Mouse (Mus musculus) CD4-positive helper T cell, adult 2 months (primary cell): ENCODE results near the gene Mybbp1a.

ENCODE experiments used
- DNase-seq: peaks from one replicate; pipeline ENCODE4 v3.0.0-alpha.2; 2012; ENCODE audit warnings: low read depth, missing footprints, low spot score

The Mybbp1a gene

DNA sequence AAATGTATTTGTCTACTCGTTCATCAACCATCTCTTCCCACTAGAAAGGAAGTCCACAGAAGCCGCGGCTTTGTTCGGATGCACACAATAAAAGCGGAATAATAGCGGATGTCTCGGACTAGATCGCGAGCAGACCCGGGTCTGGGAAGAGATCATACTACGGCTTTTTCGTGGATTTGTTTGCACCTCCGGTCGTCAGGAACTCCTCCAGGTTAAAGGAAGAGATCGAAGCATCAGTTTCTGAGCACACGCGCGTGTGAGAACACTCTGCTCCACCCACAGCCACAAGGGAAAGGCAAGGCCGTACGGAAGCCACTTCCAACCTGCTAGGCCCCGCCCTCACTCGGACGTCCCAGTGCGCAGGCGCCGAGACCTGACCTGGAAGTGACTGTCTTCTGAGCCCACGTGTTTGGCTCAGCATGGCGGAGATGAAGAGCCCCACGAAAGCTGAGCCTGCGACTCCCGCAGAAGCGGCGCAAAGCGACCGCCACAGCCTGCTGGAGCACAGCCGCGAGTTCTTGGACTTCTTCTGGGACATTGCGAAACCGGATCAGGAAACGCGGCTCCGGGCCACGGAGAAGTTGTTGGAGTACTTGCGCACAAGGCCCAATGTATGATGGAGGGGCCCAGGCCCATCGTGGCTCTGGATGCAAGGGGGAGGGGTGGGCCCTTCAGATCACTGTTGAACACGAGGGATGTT, at the start of gene Mybbp1a:
Gene Mybbp1a (plus strand): TSS at position 391 of the 700 bp plus-strand sequence.
- DNase-seq: peak; percentile 96

GRCm38 (mm10) chr11:72393243-72393642, 47.9 kb upstream of the Mybbp1a start:
- no peak for DNase-seq

GRCm38 (mm10) chr11:72393669-72394068, 47.5 kb upstream of the Mybbp1a start:
- no peak for DNase-seq

DNA sequence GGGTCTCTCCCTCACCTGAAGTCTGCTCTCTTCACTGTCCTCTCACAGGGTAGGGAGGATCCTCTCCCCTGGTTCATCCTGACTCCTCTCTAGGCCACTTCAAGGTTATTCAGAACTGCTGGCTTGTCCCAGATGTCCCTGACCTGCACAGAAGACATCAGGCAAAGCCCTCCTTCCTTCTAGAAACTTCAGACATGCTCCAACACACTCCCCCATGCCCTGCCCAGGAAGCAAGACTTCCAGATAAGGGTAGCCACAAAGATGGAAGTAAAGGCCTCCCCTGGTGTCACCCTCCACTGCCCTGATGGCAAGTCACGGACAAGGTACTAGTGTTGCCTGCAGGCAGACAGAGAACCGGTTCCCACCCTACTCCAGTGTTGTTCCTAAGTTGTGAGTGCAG, 46.5 kb upstream of the Mybbp1a start:
- DNase-seq: no peak

DNA sequence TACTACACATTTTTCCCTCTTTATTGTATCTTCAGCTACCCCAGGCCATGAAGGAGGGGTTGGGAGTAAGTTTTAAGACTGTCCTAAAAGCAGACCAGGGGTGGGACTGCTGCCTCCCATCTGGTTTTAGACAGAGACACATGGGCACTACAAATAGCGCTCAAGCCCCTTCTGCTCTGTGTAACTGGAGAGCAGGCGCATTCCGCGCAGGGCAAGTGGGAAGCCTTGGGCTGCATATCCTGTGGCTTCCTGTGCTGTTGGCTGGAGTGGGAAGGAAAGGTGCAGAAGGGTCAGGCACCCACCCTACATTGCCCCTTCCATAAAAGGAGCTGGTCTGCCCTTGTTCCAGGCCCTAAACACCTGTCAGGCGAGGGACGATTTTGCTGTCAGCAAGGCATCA, 45.5 kb upstream of the Mybbp1a start:
- no peak for DNase-seq

GRCm38 (mm10) chr11:72396621-72397020, 44.5 kb upstream of the Mybbp1a start:
- no peak for DNase-seq

DNA sequence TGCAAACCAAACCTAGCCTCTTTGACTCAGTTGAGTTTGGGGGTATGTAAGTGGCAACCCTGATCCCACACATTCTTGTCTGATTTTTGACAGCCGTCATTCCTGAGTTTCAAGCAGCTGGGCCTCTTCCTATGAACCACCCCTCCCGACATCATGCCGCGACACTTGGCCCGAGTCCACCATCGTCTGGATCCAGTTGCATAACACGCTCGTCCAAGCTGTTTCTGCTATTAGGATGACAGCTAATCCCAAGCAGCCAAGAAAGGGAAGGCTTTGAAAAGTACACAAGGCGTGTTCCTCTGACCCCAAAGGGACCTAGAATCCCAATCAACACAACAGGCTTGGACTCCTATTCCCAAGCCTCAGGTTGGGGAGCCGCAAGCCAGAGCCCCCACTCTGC, 44.1 kb upstream of the Mybbp1a start:
- DNase-seq: no peak

GRCm38 (mm10) chr11:72397811-72398525, 43.2 kb upstream of the Mybbp1a start:
- no peak for DNase-seq

DNA sequence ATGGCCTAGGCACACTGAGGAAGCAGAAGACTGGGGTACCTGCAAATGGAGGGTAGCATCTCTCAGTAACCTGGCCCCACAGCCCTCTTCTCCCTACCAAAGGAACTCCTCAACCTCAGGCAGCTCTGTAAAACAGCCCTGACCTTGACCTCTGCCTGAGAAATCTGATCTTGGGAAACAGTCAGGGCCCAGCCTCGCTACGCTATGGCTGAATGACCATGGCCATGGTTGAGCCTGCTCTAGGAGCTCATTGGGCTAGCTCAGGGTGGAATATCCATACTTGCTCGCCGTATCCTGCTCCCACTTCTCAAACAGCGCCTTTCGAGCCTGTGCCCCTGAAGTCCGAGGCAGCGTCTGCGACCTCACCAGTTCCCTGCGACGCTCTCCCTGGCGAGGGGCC, 40.1 kb upstream of the Mybbp1a start:
- DNase-seq: no peak

DNA sequence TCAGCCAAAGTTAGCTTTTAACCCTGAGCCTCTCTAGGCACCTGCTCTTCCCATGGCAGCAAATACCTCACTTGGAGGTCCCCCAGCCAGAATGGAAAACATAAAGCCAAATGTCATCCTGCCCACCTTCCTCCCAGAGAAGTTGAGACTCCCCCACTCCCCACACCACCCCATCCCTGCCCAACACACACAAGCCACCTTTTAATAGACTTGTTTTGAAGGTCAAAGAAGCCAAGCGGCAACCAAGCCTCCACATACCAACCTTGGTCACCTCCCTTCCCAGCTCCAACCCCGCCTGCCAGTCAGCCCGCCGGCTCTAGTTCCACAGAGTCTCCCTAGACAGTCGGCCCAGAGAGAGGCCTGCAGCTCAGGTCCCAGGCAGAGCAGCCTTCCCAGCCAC, 39.1 kb upstream of the Mybbp1a start:
- DNase-seq: no peak

DNA sequence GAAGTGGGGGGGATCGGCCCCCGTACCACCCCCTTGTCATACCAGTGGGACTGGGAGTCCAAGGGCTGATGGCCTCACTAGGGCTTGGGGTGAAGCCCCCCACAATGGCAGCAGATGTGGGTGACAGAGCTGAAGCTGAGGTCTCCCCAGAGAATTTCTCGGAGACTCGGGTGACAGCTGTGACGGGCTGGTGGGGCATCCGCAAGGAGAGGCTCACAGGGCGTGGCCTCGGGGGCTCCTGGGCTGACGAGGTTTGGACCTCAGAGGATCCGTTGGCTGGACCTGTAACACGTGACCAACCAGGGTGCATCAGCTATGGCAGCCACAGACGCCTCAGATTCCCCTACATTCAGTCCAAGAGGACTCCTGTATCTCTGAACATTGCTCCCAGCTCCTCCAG, 38.2 kb upstream of the Mybbp1a start:
- DNase-seq: no peak

GRCm38 (mm10) chr11:72405532-72405931, 35.6 kb upstream of the Mybbp1a start:
- no peak for DNase-seq

- no peak for DNase-seq
Measured at GRCm38 (mm10) chr11:72406079-72406675, 35.0 kb upstream of the Mybbp1a start.

DNA sequence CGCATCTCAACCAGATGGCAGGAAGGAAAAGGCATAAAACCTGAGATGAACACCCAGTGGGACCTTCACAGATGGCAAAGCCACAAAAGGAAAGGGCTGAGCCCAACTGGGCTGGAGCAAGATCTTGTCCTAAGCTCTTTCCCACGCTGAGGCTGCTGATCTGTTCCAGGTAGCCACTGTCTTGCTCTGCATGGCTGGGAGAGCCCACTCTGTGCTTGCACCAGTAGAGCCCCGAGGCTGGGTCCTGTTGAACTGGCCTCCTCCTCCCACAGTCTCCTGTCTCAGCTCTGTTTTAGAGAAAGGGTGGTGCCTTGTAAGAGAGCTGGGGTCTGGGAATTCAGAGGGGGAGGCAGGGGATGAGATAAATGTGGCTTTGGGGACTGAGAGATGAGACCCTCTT, 34.1 kb upstream of the Mybbp1a start:
- DNase-seq: no peak

DNA sequence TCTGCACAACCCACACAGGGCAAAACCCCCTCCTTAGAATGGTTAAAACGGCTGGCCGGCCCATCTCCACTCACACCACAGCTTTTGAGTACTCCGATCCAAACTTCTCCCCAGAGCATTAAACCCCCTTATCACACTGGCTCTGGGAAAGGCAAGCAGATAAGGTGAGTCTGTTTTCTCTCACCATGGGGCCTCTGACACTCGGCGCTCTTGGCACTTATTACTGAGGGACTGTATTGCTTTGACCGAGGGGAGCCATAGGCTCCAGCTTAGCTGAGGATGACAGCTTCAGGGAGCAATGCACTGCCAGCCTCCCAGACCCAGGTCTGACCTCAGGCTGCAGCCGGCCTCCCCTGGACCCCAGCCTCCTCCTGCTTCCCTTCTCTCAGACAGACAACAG, 33.6 kb upstream of the Mybbp1a start:
- no peak for DNase-seq

GRCm38 (mm10) chr11:72408451-72409170, 32.5 kb upstream of the Mybbp1a start:
- no peak for DNase-seq

DNA sequence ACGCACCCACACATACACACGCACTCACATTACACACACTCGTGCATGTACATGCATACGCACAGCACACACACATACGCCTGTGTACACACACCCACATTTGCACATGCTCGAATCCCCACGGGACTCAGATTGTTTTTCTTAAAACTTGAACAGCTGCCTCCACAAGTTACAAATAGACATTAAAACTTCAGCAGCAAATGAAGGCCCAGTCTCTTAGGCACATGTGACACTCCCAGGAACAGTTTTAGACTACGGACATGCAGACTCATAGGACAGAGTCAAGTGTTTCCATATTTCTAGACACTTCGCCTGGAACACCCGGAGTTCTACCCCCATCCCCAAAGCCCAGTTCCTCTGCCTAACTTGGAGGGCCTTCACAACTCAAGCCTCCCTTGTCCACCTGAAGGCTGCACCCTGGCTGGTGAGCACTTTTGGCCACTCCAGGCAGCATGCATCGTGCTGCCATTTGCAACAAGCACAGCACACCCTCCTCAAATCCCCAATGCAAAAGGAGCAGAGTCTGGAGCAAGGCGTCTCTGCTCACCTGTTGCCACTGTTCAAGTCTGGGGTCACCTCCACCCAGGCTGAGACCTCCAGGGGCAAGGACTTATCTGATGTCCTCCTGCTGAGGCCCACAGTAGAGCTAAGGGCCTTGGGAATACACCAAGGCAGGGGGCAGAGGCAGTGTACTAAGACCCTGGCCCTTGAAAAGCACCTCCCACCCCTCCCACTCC, 31.3 kb upstream of the Mybbp1a start:
- DNase-seq: no peak

DNA sequence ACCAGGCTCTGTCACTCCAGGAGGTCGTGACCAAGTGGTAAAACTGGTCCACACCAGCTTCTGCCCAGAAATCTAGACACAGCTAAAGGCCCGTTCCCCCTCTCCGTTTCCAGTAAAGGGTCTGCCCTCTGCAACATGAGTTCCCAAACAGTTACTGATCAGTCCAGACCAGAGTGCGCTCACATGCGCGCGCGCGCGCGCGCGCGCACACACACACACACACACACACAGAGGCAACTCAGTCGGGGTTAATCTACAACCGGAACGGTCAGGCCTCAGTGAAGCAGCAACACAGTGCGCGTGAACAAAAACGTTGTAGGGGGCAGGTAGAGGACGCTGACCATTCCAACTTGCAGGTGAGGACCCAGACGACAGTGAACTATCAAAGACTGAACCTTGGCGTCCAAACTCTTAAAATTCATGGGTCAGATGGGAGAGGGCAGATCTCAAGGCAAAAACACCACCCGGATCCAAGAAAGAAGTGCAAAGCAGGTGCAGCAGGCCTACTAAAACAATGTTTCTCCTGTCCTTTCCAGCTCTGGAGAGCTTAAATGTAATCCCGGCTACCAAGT, 30.5 kb upstream of the Mybbp1a start:
- no peak for DNase-seq

DNA sequence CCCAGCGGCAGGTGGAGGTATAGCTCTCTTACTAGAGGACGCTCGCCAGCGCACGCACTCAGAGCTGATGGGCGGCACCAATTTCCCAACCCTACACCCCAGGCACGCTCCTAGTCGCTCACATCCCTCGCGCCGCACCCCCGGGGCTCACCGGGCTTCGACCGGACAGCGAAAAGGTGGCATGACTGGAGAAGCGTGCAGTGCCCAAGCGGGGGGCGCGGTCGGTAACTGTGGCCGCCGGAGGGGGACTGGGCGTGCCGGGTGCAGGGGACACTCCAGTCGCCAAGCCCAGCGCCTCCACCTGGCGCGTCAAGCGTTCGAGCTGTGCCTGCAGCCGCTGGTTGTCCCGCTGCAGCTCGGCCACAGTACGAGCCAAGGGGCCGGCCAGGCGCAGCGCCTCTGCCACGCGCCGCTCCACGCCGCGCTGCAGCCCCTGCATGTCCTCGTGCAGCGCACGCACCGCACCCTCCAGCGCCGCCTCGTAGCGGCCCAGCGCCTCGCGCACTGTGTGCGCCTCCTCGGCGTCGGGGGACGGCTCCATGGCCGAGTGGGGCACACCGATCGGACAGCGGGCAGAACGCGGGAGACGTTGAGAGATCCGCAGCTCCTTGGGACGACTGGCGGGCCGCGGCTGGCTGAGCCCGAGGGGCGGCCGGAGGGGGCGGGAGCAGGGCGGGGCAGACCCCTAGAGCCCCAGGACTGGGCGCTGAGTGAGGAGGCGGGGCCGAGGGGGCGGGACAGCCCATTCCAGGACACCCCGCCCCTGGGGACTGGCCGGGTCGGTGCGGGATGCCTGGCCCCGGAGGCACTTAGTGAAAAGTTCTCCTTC, 29.8 kb upstream of the Mybbp1a start, which contains the start of gene Smtnl2:
Gene Smtnl2 (minus strand): TSS at position 621 of the 829 bp plus-strand sequence.
- no peak for DNase-seq

GRCm38 (mm10) chr11:72411945-72412344, 29.2 kb upstream of the Mybbp1a start:
- no peak for DNase-seq
